Mouse (Mus musculus) G1E-ER4 (cell line): Measurements from ENCODE around the gene Smarca2. TPM values are rescaled to one million over a fixed set of nuclear protein-coding genes. Genes with fewer than 3 reads are reported as not detected.

Source experiments
- GATA1 ChIP-seq: IDR thresholded peaks from one replicate; pipeline ENCODE4 v1.8.0; 2012; ENCODE audit warnings: low read length, inconsistent platforms
- polyA plus RNA-seq: library from polyadenylated mRNA; stranded (reverse); fragments of >175 nt; gene quantifications from 2 replicates; pipeline ENCODE4 v1.2.3, GENCODE M21; 2012

Smarca2 gene
- polyA plus RNA-seq: 17.3 and 18.8 TPM in 2 replicates

DNA sequence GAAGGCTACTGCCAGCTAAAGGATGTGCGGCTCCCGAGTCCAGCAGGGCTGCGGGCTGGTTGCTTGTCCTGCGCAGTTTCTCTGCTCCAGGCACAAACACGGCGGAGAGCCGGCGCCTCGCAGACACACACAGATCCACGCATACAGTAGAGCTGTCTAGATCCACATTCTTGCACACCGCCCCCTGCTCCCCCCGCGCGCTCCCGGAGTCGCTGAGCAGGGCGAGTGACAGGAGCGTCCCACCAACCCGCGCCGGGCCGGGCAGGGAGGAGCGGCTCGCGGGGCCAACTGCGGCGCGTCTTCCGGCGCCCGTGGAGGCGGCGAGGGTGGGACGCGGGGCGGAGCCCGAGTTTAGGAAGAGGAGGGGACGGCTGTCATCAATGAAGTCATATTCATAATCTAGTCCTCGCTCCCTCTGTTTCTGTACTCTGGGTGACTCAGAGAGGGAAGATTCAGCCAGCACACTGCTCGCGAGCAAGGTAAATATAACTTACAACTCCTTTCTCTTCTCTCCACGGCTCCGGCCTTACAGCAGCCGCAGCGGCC, at the start of gene Smarca2:
Gene Smarca2, plus strand, starts transcription at position 296 of the 546 bp plus-strand sequence.
- TF ChIP-seq GATA1: no peak

DNA sequence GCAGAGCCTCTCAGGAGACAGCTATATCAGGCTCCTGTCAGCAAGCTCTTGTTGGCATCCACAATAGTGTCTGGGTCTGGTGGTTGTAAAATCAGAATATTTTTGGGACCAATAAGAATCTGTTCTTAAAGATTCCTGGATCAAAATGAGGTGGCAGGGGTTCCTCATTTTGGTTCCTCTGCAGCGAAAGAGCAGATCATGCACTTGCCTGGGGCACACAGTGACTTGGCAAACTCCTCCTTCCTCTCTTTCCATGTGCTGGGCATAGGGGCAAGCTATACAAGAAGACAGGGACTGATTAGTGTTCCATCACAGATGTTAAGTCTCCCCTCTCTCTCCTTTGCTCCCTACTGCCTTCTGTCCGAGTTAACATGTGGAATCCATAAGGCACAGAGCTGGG, 40.0 kb upstream of the Smarca2 start:
- no peak for TF ChIP-seq GATA1

DNA sequence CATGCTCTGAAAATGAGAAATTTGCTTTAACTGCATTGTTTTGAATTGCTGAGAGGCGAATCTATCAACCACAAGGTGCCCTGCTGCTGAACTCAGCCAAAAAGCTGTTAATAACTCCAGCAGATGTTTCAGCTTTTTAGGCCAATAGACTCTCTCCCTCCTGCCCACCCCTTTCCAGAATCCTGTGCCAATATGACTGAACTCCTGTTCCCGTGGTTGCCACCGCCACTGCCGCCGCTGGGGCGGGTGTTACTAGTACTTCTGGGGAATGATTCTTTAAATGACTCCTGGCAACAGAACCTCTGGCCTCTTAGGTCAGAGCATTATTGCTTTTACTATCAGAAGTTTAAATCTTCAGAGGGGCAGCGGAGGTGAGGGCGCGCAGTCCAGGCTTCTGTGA, 38.7 kb upstream of the Smarca2 start:
- TF ChIP-seq GATA1: no peak

DNA sequence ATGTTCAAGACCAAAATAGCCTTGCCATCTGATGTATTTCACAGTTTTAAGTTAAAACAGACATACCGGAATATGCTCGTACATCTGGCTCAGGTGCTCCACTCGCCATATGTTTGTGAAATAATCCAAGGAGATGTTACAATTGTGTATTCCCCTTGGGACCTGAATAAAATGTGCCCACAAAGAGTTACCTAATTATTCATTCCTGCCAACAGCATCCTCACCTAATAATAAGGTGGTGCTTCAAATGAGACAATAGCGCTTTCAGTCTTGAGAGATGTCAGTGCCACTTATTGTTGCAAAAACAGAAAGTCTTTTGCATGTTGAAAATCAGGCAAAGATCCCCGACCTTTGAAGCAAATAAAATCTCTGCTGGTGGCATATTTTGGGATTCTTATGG, 36.6 kb upstream of the Smarca2 start:
- TF ChIP-seq GATA1: no peak

DNA sequence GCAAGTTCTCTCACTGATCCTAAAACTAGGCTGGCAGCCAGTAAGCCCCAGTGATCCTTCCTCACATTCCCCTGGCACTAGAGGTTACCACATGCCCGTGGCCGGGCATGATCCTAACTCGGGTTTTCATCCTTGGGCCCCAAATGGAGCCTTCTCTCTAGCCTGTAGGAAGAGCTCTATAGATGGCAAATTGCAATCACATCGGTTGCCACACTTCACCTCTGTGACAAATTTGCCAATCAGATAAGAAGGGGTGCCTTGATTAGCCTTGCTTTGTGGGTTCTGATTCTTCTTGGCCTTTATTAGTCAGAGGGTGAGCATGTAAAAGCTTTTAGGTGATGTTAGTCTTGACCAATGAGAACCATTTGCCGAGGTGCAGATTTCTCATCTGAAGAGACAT, 35.9 kb upstream of the Smarca2 start:
- no peak for TF ChIP-seq GATA1

DNA sequence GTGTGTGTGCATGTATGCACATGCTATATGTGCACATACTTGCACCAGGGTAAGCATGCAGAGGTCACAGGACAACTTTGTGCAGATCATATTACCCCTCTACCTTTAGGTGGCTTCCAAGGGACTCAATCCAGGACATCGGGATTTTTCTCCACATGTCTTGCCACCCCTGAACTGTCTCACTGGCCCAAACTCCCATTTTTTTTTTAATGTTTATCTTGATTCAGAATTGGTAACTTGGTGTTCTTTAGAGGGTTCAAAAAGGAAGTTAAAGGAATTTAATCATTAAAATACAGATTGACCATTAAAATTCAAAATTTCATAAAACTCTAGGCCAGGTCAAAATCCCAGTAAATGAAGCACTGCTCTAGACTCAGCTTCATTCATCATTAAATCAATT, 35.4 kb upstream of the Smarca2 start:
- TF ChIP-seq GATA1: no peak

DNA sequence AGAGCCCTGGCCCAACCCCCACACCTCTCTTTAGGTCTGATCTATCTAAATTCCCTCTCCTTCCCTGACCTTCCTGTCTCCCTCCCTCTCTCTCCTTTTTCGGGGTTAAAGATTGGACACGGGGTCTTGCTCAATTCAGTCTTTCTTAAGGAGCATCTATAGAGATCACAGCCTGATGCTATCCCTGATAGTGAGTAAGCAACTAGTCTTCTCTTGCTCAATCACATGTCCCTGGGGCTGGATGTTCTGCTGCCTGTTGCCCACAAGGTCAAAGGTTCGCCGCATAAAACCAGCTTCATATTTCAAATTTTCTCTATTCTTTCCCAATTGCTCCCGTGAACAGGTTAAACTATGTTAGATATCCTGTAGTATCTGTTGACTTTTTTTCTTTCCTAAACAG, 25.2 kb upstream of the Smarca2 start:
- TF ChIP-seq GATA1: no peak

DNA sequence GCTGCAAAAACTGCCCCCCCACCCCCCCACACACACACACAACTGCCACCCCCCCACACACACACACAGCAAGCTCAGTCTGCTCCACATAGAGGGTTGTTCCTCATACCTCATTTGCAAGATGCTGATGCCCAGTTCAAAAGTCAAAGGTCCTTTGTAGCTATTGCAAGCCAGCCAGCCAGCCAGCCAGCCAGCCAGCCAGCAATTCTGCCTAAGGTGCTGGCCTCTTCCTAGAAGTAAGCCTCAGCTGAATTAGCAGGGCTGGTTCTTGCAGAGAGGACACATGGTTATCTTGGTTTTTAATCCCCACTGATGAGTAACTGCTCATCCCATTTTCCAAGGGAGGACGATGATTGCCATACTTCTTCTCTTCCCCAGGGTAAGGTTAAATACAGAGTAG, 24.8 kb upstream of the Smarca2 start:
- no peak for TF ChIP-seq GATA1

DNA sequence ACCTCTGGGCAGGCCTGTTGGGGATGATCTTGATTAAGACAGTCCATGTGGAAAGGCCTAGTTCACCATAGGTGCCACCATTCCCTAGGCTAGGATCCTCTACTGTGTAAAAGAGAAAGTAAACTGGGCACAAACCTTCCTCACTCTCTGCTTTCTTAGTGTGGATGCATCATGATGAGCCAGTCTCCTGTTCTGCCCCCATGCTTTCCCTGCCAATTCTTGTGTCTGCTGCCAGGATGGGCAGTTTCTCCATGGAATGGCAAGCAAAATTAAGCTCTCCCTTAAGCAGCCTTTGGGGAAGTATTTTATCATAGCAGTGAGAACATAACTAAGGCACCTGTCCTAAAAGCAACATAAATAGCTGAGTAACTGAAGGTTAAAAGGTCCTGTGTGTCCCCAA, 10.2 kb upstream of the Smarca2 start:
- no peak for TF ChIP-seq GATA1

DNA sequence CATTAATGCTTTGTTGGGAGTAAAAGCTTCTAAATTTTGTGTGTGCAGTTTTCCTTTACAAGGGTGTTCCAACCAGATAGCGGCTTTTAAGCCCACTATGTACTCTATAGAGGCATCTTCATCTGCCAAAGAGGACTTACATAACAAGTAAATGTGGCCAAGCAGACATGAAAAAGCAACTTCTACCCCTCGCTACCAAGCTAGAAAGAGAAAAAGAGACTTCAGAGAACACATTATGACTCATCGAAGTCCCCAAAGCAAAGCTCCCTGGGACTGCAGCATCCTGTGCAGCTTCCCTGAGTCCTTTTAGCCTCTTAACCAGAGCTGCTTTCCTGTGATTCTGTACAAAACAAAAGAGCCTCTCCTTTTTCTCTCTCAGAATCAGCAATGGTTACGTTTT, 3.4 kb upstream of the Smarca2 start:
- no peak for TF ChIP-seq GATA1

DNA sequence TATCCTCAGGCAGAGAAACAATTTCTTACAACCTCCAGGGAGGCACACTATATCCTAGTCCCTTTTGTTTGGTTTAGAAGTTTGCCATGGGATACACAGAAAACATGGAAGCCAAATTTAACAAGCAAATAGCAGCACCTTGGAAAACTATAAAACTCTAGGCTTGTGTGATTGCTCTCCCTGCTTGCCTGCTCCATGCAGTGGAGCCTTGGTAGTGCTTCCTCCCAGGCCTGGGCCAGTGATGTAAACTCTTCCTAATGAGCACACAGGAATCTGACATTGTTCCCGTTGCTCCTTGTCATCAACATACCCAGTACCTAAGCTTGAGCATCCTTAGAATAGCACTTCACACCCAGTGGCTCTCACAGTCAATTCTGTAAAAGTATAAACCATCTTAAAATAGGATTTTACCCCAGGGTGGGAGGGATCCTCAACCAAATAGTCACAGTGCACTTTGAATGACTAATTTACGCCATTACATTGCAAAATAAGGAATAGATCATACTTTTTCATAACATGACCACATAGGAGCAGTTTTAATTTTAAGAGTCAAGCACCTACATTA, 1.5 kb upstream of the Smarca2 start:
- TF ChIP-seq GATA1: no peak

DNA sequence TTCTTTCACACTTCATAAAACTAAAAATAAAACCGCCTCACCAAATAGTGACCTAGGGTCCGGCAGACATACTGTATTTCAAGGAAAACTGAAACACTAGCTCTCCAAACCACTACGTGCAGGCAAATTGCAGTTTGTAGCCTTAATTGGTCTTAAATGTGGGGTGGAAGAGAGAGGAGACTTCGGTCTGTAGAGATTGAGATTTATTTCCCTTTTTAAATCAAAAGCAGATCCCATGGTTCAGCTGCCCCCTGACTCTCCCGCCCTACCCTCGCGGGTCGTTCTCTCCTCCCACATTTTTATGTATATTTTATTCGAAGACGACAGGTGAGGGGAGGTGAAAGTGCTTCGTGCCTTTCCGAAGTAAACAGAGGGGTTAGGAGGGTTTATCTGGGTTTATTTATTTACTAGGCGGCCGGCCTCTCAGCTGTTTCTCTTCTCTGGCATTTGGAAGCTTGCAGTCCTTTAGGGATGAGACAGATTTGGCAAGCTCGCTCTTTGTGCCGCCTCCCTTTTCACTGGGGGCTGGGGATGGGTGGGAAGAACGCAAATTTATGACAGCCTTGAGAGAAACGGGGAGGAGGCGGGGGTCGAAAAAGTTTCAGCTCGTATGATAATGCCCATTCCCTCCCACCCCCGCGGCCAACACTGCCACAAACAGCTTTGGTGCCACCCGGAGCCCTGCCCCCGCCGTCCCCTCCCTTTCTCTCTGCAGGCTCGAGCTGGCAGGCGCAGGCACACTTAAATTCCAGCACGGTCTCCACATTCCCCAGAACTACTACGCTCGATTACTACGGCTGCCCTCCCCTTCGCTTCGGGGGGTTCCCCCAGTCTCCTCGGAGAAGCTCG, 720 bp upstream of the Smarca2 start:
- no peak for TF ChIP-seq GATA1

DNA sequence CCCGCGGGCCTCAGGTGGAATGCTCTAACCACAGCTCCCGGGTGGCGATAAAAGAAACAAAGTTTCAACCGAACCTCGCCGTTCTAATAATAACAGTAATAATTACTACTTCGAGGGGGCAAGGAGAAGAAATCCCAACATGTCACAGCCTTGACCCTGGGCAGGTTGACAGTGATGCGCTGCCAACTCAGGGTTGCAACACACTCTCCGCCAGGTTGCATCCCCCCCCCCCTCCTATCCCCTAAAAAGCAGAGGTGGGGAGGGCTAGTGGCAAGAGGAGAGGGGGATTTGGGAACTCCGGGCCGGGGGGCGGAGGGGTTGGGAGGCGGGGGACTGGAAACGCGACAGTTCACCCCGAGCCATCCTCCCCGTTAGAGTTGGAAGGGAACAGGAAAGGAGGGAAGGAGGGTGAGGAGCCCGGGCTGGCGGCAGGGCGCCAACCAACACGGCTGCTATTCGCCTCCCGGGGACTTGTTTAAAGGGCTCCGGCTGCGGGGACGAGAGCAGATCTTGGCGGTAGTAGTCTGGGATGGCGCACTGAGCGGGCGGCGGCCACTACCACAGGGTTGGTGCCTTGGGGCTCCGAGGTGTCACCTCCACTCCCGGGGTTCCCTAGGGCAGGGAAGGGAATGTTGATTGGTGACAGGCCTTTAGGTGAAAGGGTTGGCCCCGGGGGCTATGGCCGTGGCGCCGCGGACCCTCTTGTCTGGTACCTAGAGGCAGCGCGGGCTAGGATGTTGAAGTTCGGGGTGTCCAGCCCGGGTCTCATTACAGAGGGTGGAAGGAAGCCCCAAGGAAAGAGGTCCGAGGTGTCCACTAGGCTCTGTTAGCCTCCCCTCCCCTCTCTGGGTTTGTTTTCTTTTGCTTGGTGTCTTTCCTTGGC, 829 bp downstream of the Smarca2 start:
- no peak for TF ChIP-seq GATA1

DNA sequence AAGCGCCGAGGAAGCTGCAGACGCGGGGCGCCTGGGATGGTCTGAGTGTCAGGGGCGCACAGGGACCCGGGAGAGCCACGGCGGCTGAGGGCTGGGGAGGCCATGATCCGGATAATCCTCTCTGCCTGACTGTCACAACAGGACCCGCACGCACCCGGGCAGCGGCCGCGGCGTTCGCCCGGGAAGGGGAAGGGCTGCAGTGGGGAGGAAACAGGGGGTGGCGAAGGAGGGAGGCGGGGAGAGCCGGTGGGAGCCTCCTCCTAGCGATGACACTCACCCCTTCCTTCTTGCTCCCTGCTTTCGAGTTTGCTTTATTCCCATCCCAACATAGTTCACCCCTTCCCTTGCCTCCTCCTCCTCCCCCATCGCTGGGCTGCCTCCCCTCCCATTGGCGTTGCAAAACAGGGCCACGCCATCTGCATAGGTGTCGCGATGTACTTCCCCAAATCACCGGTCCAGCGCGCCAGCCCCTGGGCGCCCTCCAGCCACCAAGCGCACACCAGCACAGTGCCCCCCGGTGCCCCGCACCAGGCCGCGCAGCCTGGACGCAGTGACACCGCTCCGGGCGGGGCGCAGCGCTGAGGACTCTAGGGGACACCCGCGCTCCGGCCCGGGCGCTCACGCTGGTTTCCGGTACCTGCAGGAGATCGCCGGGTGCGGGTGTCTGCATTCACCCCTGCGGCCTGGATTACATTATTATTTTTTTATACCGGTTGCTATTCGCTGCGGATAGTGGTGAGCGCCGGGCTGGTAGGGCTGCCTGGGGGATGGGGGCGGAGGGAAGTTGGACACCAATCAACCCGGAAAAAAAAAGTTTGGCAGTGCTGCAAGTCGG, 1.7 kb downstream of the Smarca2 start:
- no peak for TF ChIP-seq GATA1

DNA sequence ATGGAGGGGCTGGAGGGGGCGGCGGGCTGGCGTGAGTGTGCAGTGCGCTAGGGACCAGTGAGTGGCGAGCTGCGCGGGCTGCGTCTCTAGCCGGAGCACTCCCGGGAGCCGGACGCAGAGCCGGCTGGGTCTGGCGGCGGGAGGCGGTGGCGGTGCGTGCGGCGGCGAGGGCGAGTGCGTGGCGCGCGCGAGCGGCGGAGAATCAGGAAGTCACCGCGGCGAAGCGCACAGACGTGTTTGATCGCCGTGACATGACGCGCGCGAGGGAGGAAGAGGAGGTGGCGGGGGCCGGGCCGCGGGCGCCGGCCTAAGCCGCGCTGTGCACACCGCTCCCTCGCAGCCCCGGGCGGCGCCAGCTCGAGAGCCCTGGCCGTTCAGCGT, 2.3 kb downstream of the Smarca2 start:
- no peak for TF ChIP-seq GATA1
